Mouse (Mus musculus): ENCODE results near the gene Dhx40. TPM values are rescaled to one million over a fixed set of nuclear protein-coding genes. Genes with fewer than 3 reads are reported as not detected.
"Not testable (repeated sequence)": the region's sequence is repeated elsewhere in the genome, so short reads cannot be mapped to it uniquely, and the experiment has no call there.

The Dhx40 gene
- polyA plus RNA-seq, 1 experiment from 2014 or later: 24.2 TPM

GRCm38 (mm10) chr11:86739470-86739869, 68.1 kb downstream of the Dhx40 start:
- no peak for ATAC-seq (ENCODE audit: low read depth)
- Histone ChIP-seq H3K9ac (no peak overlapping the region), H3K4me1 (replicated peaks) (no peaks in the 10 kb centered on the region), H3K9me3 (no peaks in the 10 kb centered on the region), H3K27ac (replicated peaks) (no peak overlapping the region), H3K27me3 (no peaks in the 10 kb centered on the region), H3K4me2 (no peak overlapping the region), H3K36me3 (peaks cover 14% of the 10 kb centered on the region), H3K4me3 (no peak overlapping the region)
- WGBS: 98% methylated on average over 2 of the region's 2 CpGs

GRCm38 (mm10) chr11:86738956-86739355, 68.6 kb downstream of the Dhx40 start:
- H3K27ac ChIP-seq (replicated peaks): no peak overlapping the region
- H3K36me3 ChIP-seq: peaks cover 17% of the 10 kb centered on the region
- H3K4me1 ChIP-seq (replicated peaks): no peaks in the 10 kb centered on the region
- no peak overlapping the region for H3K9ac ChIP-seq
- ATAC-seq (ENCODE audit: low read depth): no peak
- no peaks in the 10 kb centered on the region for H3K9me3 ChIP-seq
- no peak overlapping the region for H3K4me3 ChIP-seq
- H3K27me3 ChIP-seq: no peaks in the 10 kb centered on the region
- no peak overlapping the region for H3K4me2 ChIP-seq
- WGBS: 94% methylated on average over 1 of the region's 1 CpGs

GRCm38 (mm10) chr11:86738308-86738707, 69.2 kb downstream of the Dhx40 start:
- 95% methylated on average over 1 of the region's 1 CpGs for WGBS
- H3K4me2 ChIP-seq; H3K4me3 ChIP-seq; H3K27me3 ChIP-seq; H3K9ac ChIP-seq; H3K9me3 ChIP-seq; ATAC-seq (ENCODE audit: low read depth); H3K4me1 ChIP-seq (replicated peaks); H3K27ac ChIP-seq (replicated peaks): not testable (repeated sequence)
- peaks cover 17% of the 10 kb centered on the region for H3K36me3 ChIP-seq

DNA sequence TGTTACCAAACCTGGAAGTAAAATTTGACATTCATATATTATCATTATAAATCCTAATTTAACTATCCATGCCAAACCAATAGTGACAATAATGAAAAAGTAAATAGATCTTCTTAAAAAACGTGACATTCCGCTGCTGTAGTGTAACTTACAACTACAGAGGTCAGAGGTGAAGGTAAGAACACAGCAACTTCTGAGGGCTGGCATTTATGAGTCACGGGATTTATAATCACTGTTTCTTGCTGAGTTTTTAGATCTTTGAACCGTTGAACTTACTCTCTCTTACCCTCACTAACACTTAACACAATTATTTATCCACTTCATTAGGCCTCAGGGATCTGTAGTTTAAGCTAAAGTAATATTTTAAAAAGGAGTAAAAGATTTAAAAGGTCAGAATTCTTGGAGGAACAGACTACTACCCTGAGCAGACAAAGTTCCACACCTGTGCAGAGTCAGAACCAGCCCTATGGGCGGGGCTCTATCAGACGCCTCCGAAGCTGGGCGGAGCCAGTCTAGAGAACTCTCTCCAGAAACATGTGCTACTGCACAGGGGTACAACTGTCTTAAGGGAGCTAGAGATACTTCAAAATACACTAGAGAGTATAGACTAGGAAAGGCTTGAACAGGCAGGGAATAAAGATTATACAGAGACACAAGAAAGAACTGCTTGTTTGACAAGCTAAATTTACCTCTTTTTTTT, 70.1 kb downstream of the Dhx40 start:
- H3K9me3 ChIP-seq: no peaks in the 10 kb centered on the region
- H3K9ac ChIP-seq: no peak overlapping the region
- 81% methylated on average over 8 of the region's 8 CpGs for WGBS
- H3K4me2 ChIP-seq: no peak overlapping the region
- H3K36me3 ChIP-seq: peaks cover 25% of the 10 kb centered on the region
- no peaks in the 10 kb centered on the region for H3K4me1 ChIP-seq (replicated peaks)
- no peak for ATAC-seq (ENCODE audit: low read depth)
- H3K27me3 ChIP-seq: no peaks in the 10 kb centered on the region
- H3K4me3 ChIP-seq: no peak overlapping the region
- no peak overlapping the region for H3K27ac ChIP-seq (replicated peaks)

DNA sequence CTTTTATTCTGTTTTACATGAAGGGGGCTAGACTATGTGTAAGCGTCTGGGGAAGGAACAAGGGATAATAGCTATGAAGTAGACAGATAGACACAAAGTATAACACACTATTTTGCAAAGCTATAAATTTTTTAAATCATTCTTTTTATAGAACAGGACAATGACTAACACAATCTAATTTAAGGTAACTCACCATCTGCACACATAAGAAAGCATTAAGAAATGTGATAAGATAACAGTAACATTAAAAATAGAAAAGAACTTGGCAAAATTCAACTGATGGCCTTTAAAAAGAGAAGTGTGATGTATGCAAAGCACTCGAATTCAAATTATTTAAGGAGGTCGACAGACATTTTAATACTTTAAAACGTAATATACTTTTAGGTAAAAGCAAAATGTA, 72.6 kb downstream of the Dhx40 start:
- WGBS: 91% methylated on average over 4 of the region's 4 CpGs
- Histone ChIP-seq H3K9ac (no peak overlapping the region), H3K36me3 (peaks cover 41% of the 10 kb centered on the region), H3K9me3 (no peaks in the 10 kb centered on the region), H3K27me3 (no peaks in the 10 kb centered on the region), H3K27ac (replicated peaks) (no peak overlapping the region), H3K4me3 (no peak overlapping the region), H3K4me2 (no peak overlapping the region), H3K4me1 (replicated peaks) (no peaks in the 10 kb centered on the region)
- ATAC-seq (ENCODE audit: low read depth): no peak

GRCm38 (mm10) chr11:86734241-86734939, 73.2 kb downstream of the Dhx40 start:
- WGBS: 75% methylated on average over 10 of the region's 10 CpGs
- H3K4me1 ChIP-seq (replicated peaks): no peaks in the 10 kb centered on the region
- H3K27me3 ChIP-seq: no peaks in the 10 kb centered on the region
- H3K27ac ChIP-seq (replicated peaks): no peak overlapping the region
- no peaks in the 10 kb centered on the region for H3K9me3 ChIP-seq
- H3K9ac ChIP-seq: no peak overlapping the region
- no peak overlapping the region for H3K4me3 ChIP-seq
- no peak overlapping the region for H3K4me2 ChIP-seq
- no peak for ATAC-seq (ENCODE audit: low read depth)
- H3K36me3 ChIP-seq: peaks cover 46% of the 10 kb centered on the region

DNA sequence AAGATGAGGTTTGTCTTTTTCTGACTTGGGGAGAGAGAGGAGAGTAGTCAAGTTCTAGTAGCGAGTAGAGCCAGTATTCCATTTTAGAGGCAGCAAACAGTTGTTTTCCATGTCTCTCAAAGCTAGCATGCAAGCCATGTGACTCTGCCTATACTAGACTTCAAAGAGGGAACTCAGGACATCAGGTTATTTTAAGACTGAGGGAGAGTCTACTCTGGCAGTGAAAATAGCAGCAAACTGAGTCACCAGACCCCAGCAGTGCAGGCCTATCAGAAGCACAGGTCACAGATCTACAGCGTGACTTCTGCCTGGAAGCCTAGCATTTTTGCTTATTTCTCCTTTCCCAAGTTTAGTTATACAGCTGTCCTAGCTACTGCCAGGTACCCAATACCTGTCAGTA, 76.1 kb downstream of the Dhx40 start:
- Histone ChIP-seq H3K36me3 (peaks cover 67% of the 10 kb centered on the region), H3K4me2 (no peak overlapping the region), H3K4me1 (replicated peaks) (no peaks in the 10 kb centered on the region), H3K4me3 (no peak overlapping the region), H3K27ac (replicated peaks) (no peak overlapping the region), H3K9ac (no peak overlapping the region), H3K27me3 (no peaks in the 10 kb centered on the region), H3K9me3 (no peaks in the 10 kb centered on the region)
- no peak for ATAC-seq (ENCODE audit: low read depth)
- WGBS: 88% methylated on average over 2 of the region's 2 CpGs

DNA sequence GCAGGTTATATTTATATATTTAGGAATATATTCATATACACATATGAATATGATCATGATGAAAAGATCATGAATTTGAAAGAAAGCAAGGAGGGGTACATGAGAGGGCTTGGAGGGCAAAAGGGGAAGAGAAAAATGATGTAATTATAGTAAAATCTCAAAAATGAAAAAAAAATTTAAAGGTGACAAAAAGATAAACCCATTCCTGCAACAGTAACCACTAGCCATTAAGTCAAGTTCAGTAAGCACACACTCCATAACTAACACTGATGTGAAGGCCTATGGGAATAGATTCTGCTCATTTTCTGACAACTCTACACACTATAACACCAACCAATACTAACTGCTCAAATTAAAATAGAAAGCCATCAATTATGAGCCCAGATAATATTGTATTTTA, 81.9 kb downstream of the Dhx40 start:
- Histone ChIP-seq H3K9me3 (no peaks in the 10 kb centered on the region), H3K27ac (replicated peaks) (no peak overlapping the region), H3K4me1 (replicated peaks) (no peaks in the 10 kb centered on the region), H3K4me3 (no peak overlapping the region), H3K27me3 (no peaks in the 10 kb centered on the region), H3K4me2 (no peak overlapping the region), H3K36me3 (peaks cover 64% of the 10 kb centered on the region), H3K9ac (no peak overlapping the region)
- ATAC-seq (ENCODE audit: low read depth): no peak

GRCm38 (mm10) chr11:86724982-86725381, 82.6 kb downstream of the Dhx40 start:
- H3K9ac ChIP-seq: no peak overlapping the region
- H3K27ac ChIP-seq (replicated peaks): no peak overlapping the region
- no peaks in the 10 kb centered on the region for H3K9me3 ChIP-seq
- no peak overlapping the region for H3K4me3 ChIP-seq
- H3K36me3 ChIP-seq: peaks cover 66% of the 10 kb centered on the region
- H3K4me2 ChIP-seq: no peak overlapping the region
- 93% methylated on average over 7 of the region's 7 CpGs for WGBS
- H3K27me3 ChIP-seq: no peaks in the 10 kb centered on the region
- no peak for ATAC-seq (ENCODE audit: low read depth)
- no peaks in the 10 kb centered on the region for H3K4me1 ChIP-seq (replicated peaks)

DNA sequence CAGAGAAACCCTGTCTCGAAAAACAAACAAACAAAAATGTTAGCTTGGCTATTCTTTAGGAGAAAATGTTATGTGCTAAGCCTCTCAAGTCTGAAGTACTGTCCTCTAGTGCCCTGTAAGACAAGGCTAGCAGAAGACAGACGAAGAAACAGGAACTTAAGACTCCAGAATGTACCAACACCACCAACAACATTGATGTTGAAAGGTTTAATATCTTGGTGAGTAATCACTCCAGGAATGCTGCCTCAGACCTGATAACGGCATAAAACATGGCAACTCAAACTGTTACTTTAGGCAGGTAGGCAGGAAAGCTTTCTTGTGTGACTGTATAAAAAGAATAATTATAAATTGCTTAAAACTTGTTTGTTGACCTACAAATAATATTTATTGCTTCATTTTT, 83.5 kb downstream of the Dhx40 start:
- no peak overlapping the region for H3K9ac ChIP-seq
- no peak overlapping the region for H3K4me3 ChIP-seq
- WGBS: 96% methylated on average over 3 of the region's 3 CpGs
- H3K4me1 ChIP-seq (replicated peaks): no peaks in the 10 kb centered on the region
- no peak for ATAC-seq (ENCODE audit: low read depth)
- H3K27ac ChIP-seq (replicated peaks): no peak overlapping the region
- H3K36me3 ChIP-seq: peaks cover 67% of the 10 kb centered on the region
- H3K9me3 ChIP-seq: no peaks in the 10 kb centered on the region
- no peak overlapping the region for H3K4me2 ChIP-seq
- H3K27me3 ChIP-seq: no peaks in the 10 kb centered on the region

GRCm38 (mm10) chr11:86719390-86719789, 88.2 kb downstream of the Dhx40 start:
- H3K4me1 ChIP-seq (replicated peaks): no peaks in the 10 kb centered on the region
- H3K4me3 ChIP-seq: no peak overlapping the region
- H3K9me3 ChIP-seq: no peaks in the 10 kb centered on the region
- peaks cover 68% of the 10 kb centered on the region for H3K36me3 ChIP-seq
- no peak overlapping the region for H3K4me2 ChIP-seq
- no peak for ATAC-seq (ENCODE audit: low read depth)
- H3K27me3 ChIP-seq: no peaks in the 10 kb centered on the region
- WGBS: 91% methylated on average over 8 of the region's 8 CpGs
- no peak overlapping the region for H3K27ac ChIP-seq (replicated peaks)
- no peak overlapping the region for H3K9ac ChIP-seq
